ENCODE assay signal across 15 mouse cellular contexts in the genomic region with DNA sequence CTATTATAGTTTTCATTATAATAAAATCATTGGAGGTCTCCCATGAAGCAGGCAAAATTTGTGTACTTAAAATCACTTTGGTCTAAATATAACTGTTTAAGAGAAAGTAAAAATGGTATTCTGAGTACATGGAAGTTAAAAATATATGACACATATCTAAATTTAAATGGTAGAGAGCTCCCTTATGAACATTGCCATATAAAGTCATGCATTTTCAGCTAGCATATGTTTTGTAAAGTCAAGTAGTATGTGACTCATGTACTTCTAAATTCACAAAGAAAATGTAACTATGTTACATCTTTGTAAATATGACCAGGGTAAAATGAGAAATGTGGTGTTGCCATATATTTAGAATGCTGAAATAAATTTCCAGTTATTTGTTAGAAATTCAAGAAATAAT.
"Had no signal": no experiment of that assay in that cellular context is flagged by ENCODE, and none has a peak within 500 bp of the region (broad histone marks: within the 10 kb centered on the region; RNA-seq: fewer than 3 reads in every experiment).

No protein-coding gene starts in this region.

- H3K4me2 ChIP-seq: neural tube, embryonic 12.5 days; neural tube, embryonic 13.5 days; neural tube, embryonic 15.5 days; stomach, embryonic 15.5 days had no signal

- H3K4me1 ChIP-seq: neural tube, embryonic 12.5 days; neural tube, embryonic 13.5 days; neural tube, embryonic 15.5 days; stomach, embryonic 15.5 days had no signal

- H3K36me3 ChIP-seq: neural tube, embryonic 12.5 days; neural tube, embryonic 13.5 days; neural tube, embryonic 15.5 days; stomach, embryonic 15.5 days had no signal

- H3K9me3 ChIP-seq: neural tube, embryonic 12.5 days; neural tube, embryonic 13.5 days; neural tube, embryonic 15.5 days; stomach, embryonic 15.5 days had no signal

- H3K27me3 ChIP-seq: neural tube, embryonic 12.5 days; neural tube, embryonic 13.5 days; neural tube, embryonic 15.5 days; stomach, embryonic 15.5 days had no signal

- H3K27ac ChIP-seq: neural tube, embryonic 12.5 days; neural tube, embryonic 13.5 days; neural tube, embryonic 15.5 days; stomach, embryonic 15.5 days; stomach, postnatal 0 days had no signal

- H3K9ac ChIP-seq: neural tube, embryonic 12.5 days; neural tube, embryonic 13.5 days; neural tube, embryonic 15.5 days; stomach, embryonic 15.5 days had no signal

- DNase-seq: right cerebral cortex, adult 18-20 months; right cerebral cortex, postnatal 14 days; right cerebral cortex, postnatal 25 days; right cerebral cortex, postnatal 4 days; thymus, adult 18-20 months; thymus, adult 2 months; thymus, postnatal 14 days; thymus, postnatal 25 days; thymus, postnatal 36 days; thymus, postnatal 4 days had no signal

- H3K4me3 ChIP-seq: neural tube, embryonic 12.5 days; neural tube, embryonic 13.5 days; neural tube, embryonic 15.5 days; stomach, embryonic 15.5 days had no signal
